Mouse (Mus musculus) mouse trophoblast stem cell (cell line): Measurements from ENCODE around the gene Fam122b.
"Not testable (repeated sequence)": the region's sequence is repeated elsewhere in the genome, so short reads cannot be mapped to it uniquely, and the experiment has no call there.

ENCODE experiments used
- in situ Hi-C, 2 experiments: fragments of 300-500 bp; cut with MseI, MboI; formaldehyde crosslinking; loops; 2 replicates in 1 of 2; 3 replicates in 1 of 2; pipeline ENCODE4 v1.15.1; 2025

Fam122b gene

GRCm38 (mm10) chrX:53269289-53270062, at the start of gene Fam122b:
TSS of gene Fam122b (minus strand) at chrX:53269805.
- in situ Hi-C loops, result no loop called here

- in situ Hi-C loops, result no loop called here
Measured at GRCm38 (mm10) chrX:53287924-53288323, 18.3 kb upstream of the Fam122b start.

- in situ Hi-C loops, result no loop called here
Measured at GRCm38 (mm10) chrX:53273124-53273523, 3.5 kb upstream of the Fam122b start, which contains the start of gene Fam122c. TSS of gene Fam122c (plus strand) at chrX:53273424.

GRCm38 (mm10) chrX:53271628-53272027, 2.0 kb upstream of the Fam122b start:
- in situ Hi-C loops, result not testable (repeated sequence)

GRCm38 (mm10) chrX:53270063-53270432, 443 bp upstream of the Fam122b start:
- in situ Hi-C loops, result no loop called here

- in situ Hi-C loops, result no loop called here
Measured at GRCm38 (mm10) chrX:53268856-53269255, 749 bp downstream of the Fam122b start.

- in situ Hi-C loops, result no loop called here
Measured at GRCm38 (mm10) chrX:53266186-53266585, 3.4 kb downstream of the Fam122b start.

GRCm38 (mm10) chrX:53255195-53255594, 14.4 kb downstream of the Fam122b start:
- in situ Hi-C loops, result loop anchor here in 1 of 2 experiments (10.0 kb wide), 1 partner anchor 240 kb away; no protein-coding TSS in a partner anchor

- in situ Hi-C loops, result loop anchor here in 1 of 2 experiments (10.0 kb wide), 1 partner anchor 215 kb away; no protein-coding TSS in a partner anchor
Measured at GRCm38 (mm10) chrX:53240011-53240410, 29.6 kb downstream of the Fam122b start, which contains the start of gene Plac1. TSS of gene Plac1 (minus strand) at chrX:53240111.

GRCm38 (mm10) chrX:53237971-53238370, 31.6 kb downstream of the Fam122b start:
- in situ Hi-C loops, result no loop called here

GRCm38 (mm10) chrX:53236404-53236803, 33.2 kb downstream of the Fam122b start:
- in situ Hi-C loops, result no loop called here

- in situ Hi-C loops, result no loop called here
Measured at GRCm38 (mm10) chrX:53233689-53234088, 35.9 kb downstream of the Fam122b start.

GRCm38 (mm10) chrX:53231965-53232364, 37.6 kb downstream of the Fam122b start:
- in situ Hi-C loops, result no loop called here

- in situ Hi-C loops, result no loop called here
Measured at GRCm38 (mm10) chrX:53224353-53224944, 45.2 kb downstream of the Fam122b start.

- in situ Hi-C loops, result no loop called here
Measured at GRCm38 (mm10) chrX:53220855-53221254, 48.8 kb downstream of the Fam122b start.

- in situ Hi-C loops, result no loop called here
Measured at GRCm38 (mm10) chrX:53214557-53215229, 54.9 kb downstream of the Fam122b start.

- in situ Hi-C loops, result no loop called here
Measured at GRCm38 (mm10) chrX:53213838-53214237, 55.8 kb downstream of the Fam122b start.

- in situ Hi-C loops, result no loop called here
Measured at GRCm38 (mm10) chrX:53212485-53212884, 57.1 kb downstream of the Fam122b start.

GRCm38 (mm10) chrX:53211756-53212483, 57.7 kb downstream of the Fam122b start:
- in situ Hi-C loops, result no loop called here

GRCm38 (mm10) chrX:53209431-53209830, 60.2 kb downstream of the Fam122b start:
- in situ Hi-C loops, result no loop called here

GRCm38 (mm10) chrX:53204690-53205311, 64.8 kb downstream of the Fam122b start:
- in situ Hi-C loops, result no loop called here
